Mouse (Mus musculus): ENCODE measurements around the gene Als2cr12.

GRCm38 (mm10) chr1:58735962-58736361, 40.2 kb upstream of the Als2cr12 start:
- TF ChIP-seq CTCF (conservative IDR thresholded peaks at IDR 0.05; ENCODE audit: low read length) (no peak), NANOG (IDR thresholded peaks at IDR 0.05; ENCODE audit: borderline replicate concordance, low read length) (no peak), POU5F1 (IDR thresholded peaks at IDR 0.05; ENCODE audit: borderline replicate concordance, low read length) (no peak)
